Mouse (Mus musculus): Measurements from ENCODE around the gene Opn1sw.

The Opn1sw gene

GRCm38 (mm10) chr6:29388052-29388518 is at the start of gene Opn1sw:
TSS of gene Opn1sw (minus strand) at chr6:29388468.
- DNase-seq (ENCODE audit: low spot score in 2 of 2) = peak in 1 of 2 experiments; percentile 20

- no peak for DNase-seq (ENCODE audit: low spot score in 2 of 2)
These were observed 48.2 kb upstream of the Opn1sw start for GRCm38 (mm10) chr6:29436461-29436934.

GRCm38 (mm10) chr6:29435940-29436451 is 47.7 kb upstream of the Opn1sw start:
- DNase-seq (ENCODE audit: low spot score in 2 of 2) = no peak

- DNase-seq (ENCODE audit: low spot score in 2 of 2) = no peak
These were observed 46.8 kb upstream of the Opn1sw start for GRCm38 (mm10) chr6:29434911-29435691.

- no peak for DNase-seq (ENCODE audit: low spot score in 2 of 2)
These were observed 45.8 kb upstream of the Opn1sw start for GRCm38 (mm10) chr6:29433804-29434795.

GRCm38 (mm10) chr6:29433038-29433803 is 45.0 kb upstream of the Opn1sw start, which contains the start of gene Flnc:
TSS of gene Flnc (plus strand) at chr6:29433256.
- DNase-seq (ENCODE audit: low spot score in 2 of 2) = no peak

- no peak for DNase-seq (ENCODE audit: low spot score in 2 of 2)
These were observed 44.4 kb upstream of the Opn1sw start for GRCm38 (mm10) chr6:29432676-29433037.

- DNase-seq (ENCODE audit: low spot score in 2 of 2) = no peak
These were observed 43.9 kb upstream of the Opn1sw start for GRCm38 (mm10) chr6:29432156-29432555.

- DNase-seq (ENCODE audit: low spot score in 2 of 2) = no peak
These were observed 43.2 kb upstream of the Opn1sw start for GRCm38 (mm10) chr6:29431473-29431872.

- DNase-seq (ENCODE audit: low spot score in 2 of 2) = no peak
These were observed 42.6 kb upstream of the Opn1sw start for GRCm38 (mm10) chr6:29430681-29431420.

- no peak for DNase-seq (ENCODE audit: low spot score in 2 of 2)
These were observed 39.9 kb upstream of the Opn1sw start for GRCm38 (mm10) chr6:29428171-29428570.

- no peak for DNase-seq (ENCODE audit: low spot score in 2 of 2)
These were observed 38.1 kb upstream of the Opn1sw start for GRCm38 (mm10) chr6:29426331-29426730.

GRCm38 (mm10) chr6:29425118-29425517 is 36.9 kb upstream of the Opn1sw start:
- DNase-seq (ENCODE audit: low spot score in 2 of 2) = no peak

- no peak for DNase-seq (ENCODE audit: low spot score in 2 of 2)
These were observed 32.3 kb upstream of the Opn1sw start for GRCm38 (mm10) chr6:29420596-29420995.

- no peak for DNase-seq (ENCODE audit: low spot score in 2 of 2)
These were observed 27.2 kb upstream of the Opn1sw start for GRCm38 (mm10) chr6:29415446-29415845.

- DNase-seq (ENCODE audit: low spot score in 2 of 2) = no peak
These were observed 18.1 kb upstream of the Opn1sw start for GRCm38 (mm10) chr6:29406412-29406811.

GRCm38 (mm10) chr6:29402693-29403342 is 14.6 kb upstream of the Opn1sw start:
- peak in 1 of 2 experiments; percentile 37 for DNase-seq (ENCODE audit: low spot score in 2 of 2)

- DNase-seq (ENCODE audit: low spot score in 2 of 2) = no peak
These were observed 11.6 kb upstream of the Opn1sw start for GRCm38 (mm10) chr6:29399851-29400250.

GRCm38 (mm10) chr6:29397575-29397974 is 9.3 kb upstream of the Opn1sw start:
- DNase-seq (ENCODE audit: low spot score in 2 of 2) = no peak
